Mouse (Mus musculus) MEL (cell line): ENCODE data around the gene Afp. TPM values are rescaled to one million over a fixed set of nuclear protein-coding genes. Genes with fewer than 3 reads are reported as not detected.

ENCODE experiments used
- polyA plus RNA-seq, 2 experiments: library from polyadenylated mRNA; stranded (reverse) in 1 of 2; unstranded in 1 of 2; fragments of >175 nt in 1 of 2; fragments of >200 nt in 1 of 2; gene quantifications; 2 replicates each; pipeline versions ENCODE4 v1.2.1 to v1.2.4; 2012; ENCODE audit warnings: low replicate concordance in 2 of 2, low read depth in 1 of 2; ENCODE audit not compliant: insufficient read length in 2 of 2, insufficient read depth in 1 of 2, missing spikeins in 1 of 2
- total RNA-seq: library from RNA; depleted of rRNA; stranded (reverse); fragments of 300-350 nt; gene quantifications from 2 replicates; pipeline ENCODE4 v1.2.3, GENCODE M21; 2012; rRNA removed

The Afp gene
- total and polyA plus RNA-seq, 3 experiments = 0.15 to 0.39 TPM; not detected in 1

Other genes with a start within 250 kb of the Afp start
- gene Ankrd17, start 124.2 kb upstream of the Afp start, total RNA-seq = 34.6 and 37.5 TPM in 2 replicates
- 10 to 100 TPM; 35.0 to 67.3 TPM for gene Ankrd17, start 124.2 kb upstream of the Afp start, polyA plus RNA-seq
- gene Gm9958, start 123.5 kb upstream of the Afp start, total RNA-seq = 0.33 and 0.77 TPM in 2 replicates
- 1 to 10 TPM in 1 of 2 experiments, not detected in 1; 1.6 TPM for gene Gm9958, start 123.5 kb upstream of the Afp start, polyA plus RNA-seq
- gene Alb, start 29.8 kb upstream of the Afp start, total RNA-seq = not detected in 2 replicates
- not detected for gene Alb, start 29.8 kb upstream of the Afp start, polyA plus RNA-seq
- gene Afm, start 28.2 kb downstream of the Afp start, total RNA-seq = not detected in 2 replicates
- not detected for gene Afm, start 28.2 kb downstream of the Afp start, polyA plus RNA-seq
- gene 5830473C10Rik, start 70.4 kb downstream of the Afp start, total RNA-seq = 4.9 and 5.9 TPM in 2 replicates
- 1 to 10 TPM in 1 of 2 experiments, not detected in 1; 9.3 TPM for gene 5830473C10Rik, start 70.4 kb downstream of the Afp start, polyA plus RNA-seq
- gene Rassf6, start 149.9 kb downstream of the Afp start, total RNA-seq = not detected in 2 replicates
- gene Rassf6, start 149.9 kb downstream of the Afp start, polyA plus RNA-seq = under 1 TPM in 1 of 2 experiments, not detected in 1; 0.39 TPM